Comparison of ENCODE assay signal across 20 mouse cellular contexts in the genomic region with DNA sequence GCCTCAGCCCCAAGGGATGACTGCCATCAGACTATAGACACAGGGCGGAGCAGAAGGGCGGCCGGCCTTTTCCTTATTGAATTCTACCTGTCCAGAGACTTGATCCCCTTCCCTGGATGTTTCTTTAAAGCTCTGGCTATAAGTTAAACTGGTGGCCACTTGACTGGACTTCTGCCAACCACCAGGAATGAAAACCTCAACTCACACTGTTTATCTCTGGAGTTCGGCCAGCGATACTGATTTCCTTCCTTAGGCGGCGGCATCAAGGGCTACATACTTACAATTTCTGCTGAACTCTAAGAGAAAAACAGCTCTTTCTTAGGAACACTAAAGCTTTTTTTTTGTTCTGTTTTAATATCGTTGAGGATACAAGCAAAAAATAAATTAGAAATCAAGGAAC.
DNase-seq lines count a peak whose midpoint lies in the region; ATAC-seq lines count a peak whose summit lies in the region.
"Had no signal": no experiment of that assay in that cellular context is flagged by ENCODE, and none has a peak within 500 bp of the region (broad histone marks: within the 10 kb centered on the region; RNA-seq: fewer than 3 reads in every experiment).

No protein-coding gene starts in this region.

- H3K27me3 ChIP-seq in heart, embryonic 14.5 days (ENCODE audit: control insufficient read depth, insufficient read depth, low read length), result no peaks in the 10 kb centered on the region
- H3K27me3 ChIP-seq in lung, embryonic 16.5 days (ENCODE audit: control insufficient read depth, insufficient read depth, low read depth, low read length), result no peaks in the 10 kb centered on the region
- H3K27me3 ChIP-seq: embryonic facial prominence, embryonic 15.5 days had no signal

- no peak overlapping the region for H3K4me3 ChIP-seq in heart, embryonic 14.5 days (ENCODE audit: control insufficient read depth in 1 of 2, insufficient read depth in 1 of 2, low read depth in 1 of 2, low read length in 2 of 2)
- H3K4me3 ChIP-seq in lung, embryonic 16.5 days (ENCODE audit: low read length), result no peak overlapping the region
- H3K4me3 ChIP-seq: embryonic facial prominence, embryonic 15.5 days; forebrain, embryonic 10.5 days had no signal

- peaks cover 13 to 27% of the 10 kb centered on the region in 2 experiments for H3K4me1 ChIP-seq in heart, embryonic 14.5 days (ENCODE audit: control insufficient read depth in 2 of 2, insufficient read depth in 2 of 2, low read length in 2 of 2)
- H3K4me1 ChIP-seq in lung, embryonic 16.5 days (replicated peaks; ENCODE audit: control insufficient read depth, insufficient read depth, low read length), result peaks cover 3% of the 10 kb centered on the region
- H3K4me1 ChIP-seq: embryonic facial prominence, embryonic 15.5 days; forebrain, embryonic 10.5 days had no signal

- H3K36me3 ChIP-seq in heart, embryonic 14.5 days (ENCODE audit: control insufficient read depth, insufficient read depth, low read length), result no peaks in the 10 kb centered on the region
- H3K36me3 ChIP-seq in lung, embryonic 16.5 days (ENCODE audit: control insufficient read depth, insufficient read depth, low read length), result no peaks in the 10 kb centered on the region
- H3K36me3 ChIP-seq: embryonic facial prominence, embryonic 15.5 days; forebrain, embryonic 10.5 days had no signal

- no peak overlapping the region for H3K27ac ChIP-seq in heart, embryonic 14.5 days (replicated peaks in 1 of 2; ENCODE audit: control insufficient read depth in 1 of 2, insufficient read depth in 1 of 2, low read depth in 2 of 2, low read length in 2 of 2)
- peak overlapping the region; percentile 6; the same call in 1 of the 2 replicates for H3K27ac ChIP-seq in lung, embryonic 16.5 days (ENCODE audit: low read length)
- H3K27ac ChIP-seq: embryonic facial prominence, embryonic 15.5 days; forebrain, embryonic 10.5 days had no signal

- ATAC-seq in heart, embryonic 14.5 days (ENCODE audit: insufficient number of reproducible peaks, insufficient read depth, low FRiP score, low read depth), result no peak
- peak; percentile 61 for ATAC-seq in lung, embryonic 16.5 days (ENCODE audit: low read depth)
- no peak for ATAC-seq in monocyte, adult 5-6 weeks (replicated peaks; ENCODE audit: insufficient number of reproducible peaks, low FRiP score, low TSS enrichment, poor library complexity, severe bottlenecking)
- ATAC-seq: hindbrain, embryonic 16.5 days; liver, postnatal 0 days had no signal

- H3K9ac ChIP-seq in heart, embryonic 14.5 days (ENCODE audit: low read length), result peak overlapping the region; percentile 1; the same call in 1 of the 2 replicates
- no peak overlapping the region for H3K9ac ChIP-seq in lung, embryonic 16.5 days (ENCODE audit: low read length)
- H3K9ac ChIP-seq: embryonic facial prominence, embryonic 15.5 days; liver, postnatal 0 days had no signal

- no peaks in the 10 kb centered on the region for H3K9me3 ChIP-seq in heart, embryonic 14.5 days (ENCODE audit: control insufficient read depth, low read length)
- H3K9me3 ChIP-seq in lung, embryonic 16.5 days (ENCODE audit: control insufficient read depth, low read length), result no peaks in the 10 kb centered on the region
- H3K9me3 ChIP-seq: embryonic facial prominence, embryonic 15.5 days; forebrain, embryonic 10.5 days had no signal

- 27% methylated on average over 8 of the region's 8 CpGs for WGBS in heart, embryonic 14.5 days
- WGBS in lung, embryonic 16.5 days, result 23% methylated on average over 8 of the region's 8 CpGs

- no peak for DNase-seq in heart, adult 9 months (ENCODE audit: low spot score in 2 of 2)
- peak; percentile 6 for DNase-seq in ovary, adult 18-20 months (ENCODE audit: low spot score)
- no peak for DNase-seq in ovary, postnatal 14 days (ENCODE audit: low spot score)
- peak; percentile 28 for DNase-seq in testis, postnatal 14 days (ENCODE audit: low spot score)
- DNase-seq in thymus, postnatal 14 days, result no peak
- DNase-seq: adrenal gland, postnatal 36 days; cerebellum, adult 9-10 months; gastrocnemius, postnatal 14 days; heart, postnatal 36 days; kidney, adult 2 months; liver; liver, postnatal 0 days; thymus, adult 2 months had no signal

- peak overlapping the region; percentile 34; the same call in 1 of the 2 replicates for H3K4me2 ChIP-seq in heart, embryonic 14.5 days (ENCODE audit: low read length)
- H3K4me2 ChIP-seq in lung, embryonic 16.5 days (ENCODE audit: low read depth, low read length), result no peak overlapping the region
- H3K4me2 ChIP-seq: embryonic facial prominence, embryonic 15.5 days; midbrain, embryonic 11.5 days had no signal

Comparison
In these comparisons a context has a peak if more than half of its experiments do, and no peak if none do; other contexts are left out.
1. DNase-seq: peak in ovary, adult 18-20 months (single experiment) and testis, postnatal 14 days (single experiment); none in heart, adult 9 months (0 of 2), ovary, postnatal 14 days (single experiment) and thymus, postnatal 14 days (single experiment).